Mouse (Mus musculus) forebrain, postnatal 0 days (tissue): ENCODE measurements around the gene Vps13a. TPM values are rescaled to one million over a fixed set of nuclear protein-coding genes. Genes with fewer than 3 reads are reported as not detected.

Source experiments
- ATAC-seq: fragments of 200-750 bp; cut with Nextera tagmentation; 2 replicates; pipeline ENCODE4 v1.8.0; 2017; ENCODE audit warnings: mild to moderate bottlenecking, moderate library complexity
- DNase-seq: peaks from one replicate; pipeline ENCODE4 v3.0.0-alpha.2; 2015
- H3K27ac ChIP-seq: fragments of 300-500 bp; sonication (generic); 2 replicates; pipeline ENCODE4 v1.5.1; 2014; ENCODE audit warnings: low read depth, mild to moderate bottlenecking, antibody characterized with exemption, low read length, moderate library complexity, mixed read lengths
- H3K27me3 ChIP-seq: fragments of 300-500 bp; sonication (generic); 2 replicates; pipeline ENCODE4 v1.6.1; 2014; ENCODE audit warnings: mild to moderate bottlenecking, low read length, mixed read lengths; ENCODE audit not compliant: insufficient read depth
- H3K36me3 ChIP-seq: fragments of 300-500 bp; sonication (generic); 2 replicates; pipeline ENCODE4 v1.6.1; 2014; ENCODE audit warnings: mild to moderate bottlenecking, moderate library complexity; ENCODE audit not compliant: insufficient read depth
- H3K4me1 ChIP-seq: fragments of 300-500 bp; sonication (generic); 2 replicates; pipeline ENCODE4 v1.6.1; 2014; ENCODE audit warnings: antibody characterized with exemption; ENCODE audit not compliant: insufficient read depth
- H3K4me2 ChIP-seq: fragments of 300-500 bp; sonication (generic); 2 replicates; pipeline ENCODE4 v1.6.1; 2014; ENCODE audit warnings: low read depth, mild to moderate bottlenecking, moderate library complexity
- H3K4me3 ChIP-seq: fragments of 300-500 bp; sonication (generic); 2 replicates; pipeline ENCODE4 v1.5.1; 2014; ENCODE audit warnings: low read depth, low read length, mixed read lengths
- H3K9ac ChIP-seq: fragments of 300-500 bp; sonication (generic); 2 replicates; pipeline ENCODE4 v1.6.1; 2014; ENCODE audit warnings: mild to moderate bottlenecking
- H3K9me3 ChIP-seq: fragments of 300-500 bp; sonication (generic); 2 replicates; pipeline ENCODE4 v1.6.1; 2016; ENCODE audit warnings: low read length
- CTCF ChIP-seq: sonication (generic); IDR thresholded peaks from 2 replicates; pipeline ENCODE4 v1.5.1; 2016; ENCODE audit warnings: antibody characterized with exemption, control low read depth, low read depth
- WGBS: fragments of 180-500 bp; shearing (Covaris S2); extraction: QIAGEN DNeasy Blood & Tissue Kit; methylation state at CpG from one replicate; pipeline ENCODE4 v1.1.7; 2014; 5-methylcytosine and 5-hydroxymethylcytosine counted together
- polyA plus RNA-seq: library from polyadenylated mRNA; unstranded; fragments of >200 nt; fragmentation: Nextera tagmentation; extraction: Ambion mirVana; gene quantifications from 2 replicates; pipeline ENCODE4 v1.2.1, GENCODE M21; 2015
- total RNA-seq: library from RNA; depleted of rRNA; stranded (reverse); fragments of >200 nt; gene quantifications from 2 replicates; pipeline ENCODE4 v1.2.3, GENCODE M21; 2014; rRNA removed

Gene Vps13a
- total RNA-seq (19.2 and 23.5 TPM in 2 replicates), polyA plus RNA-seq (3.2 and 5.4 TPM in 2 replicates)

DNA sequence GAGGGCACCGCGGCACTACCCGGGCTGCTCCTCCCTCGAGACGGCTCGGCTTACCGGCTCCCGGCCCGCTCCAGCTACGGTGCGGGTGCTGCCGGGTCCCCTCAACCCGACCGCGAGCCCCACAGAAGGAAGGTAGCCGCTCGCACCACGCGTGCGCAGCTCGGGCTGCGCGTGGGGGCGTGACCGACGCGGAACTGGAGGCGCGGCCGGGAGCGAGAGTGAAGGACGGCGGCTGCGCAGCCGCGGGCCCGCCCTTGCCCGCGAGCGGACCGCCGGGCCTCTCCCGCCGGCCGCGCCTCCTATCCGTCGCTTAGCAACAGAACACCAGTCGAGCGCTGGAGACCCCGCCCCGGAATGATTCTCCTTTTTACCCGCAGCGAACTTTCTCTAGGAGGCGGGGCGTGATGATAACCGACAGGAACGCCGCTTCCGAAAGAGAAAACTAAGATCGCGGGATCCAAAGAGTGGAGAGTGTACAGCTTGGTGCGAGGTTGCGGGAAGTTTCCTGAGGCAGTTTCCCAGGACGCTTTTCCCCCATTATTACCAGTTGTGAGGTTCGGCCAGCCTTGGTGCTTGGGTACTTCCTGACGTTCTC is at the start of gene Vps13a:
Vps13a (minus strand) TSS at position 144 of the 595 bp plus-strand sequence.
- H3K9me3 ChIP-seq, result no peaks in the 10 kb centered on the region
- no peaks in the 10 kb centered on the region for H3K36me3 ChIP-seq
- no peak; the same call in 1 of the 2 replicates for TF ChIP-seq CTCF
- peak; percentile 99 for ATAC-seq
- peak within 1 kb of the TSS; percentile 75 for H3K4me3 ChIP-seq
- peak within 1 kb of the TSS; percentile 51 for H3K9ac ChIP-seq
- peak; percentile 92 for DNase-seq
- WGBS, result under 1% methylated on average over 67 of the region's 67 CpGs
- no peaks in the 10 kb centered on the region; the same call in 1 of the 2 replicates for H3K4me1 ChIP-seq
- peak within 1 kb of the TSS; percentile 90 for H3K4me2 ChIP-seq
- H3K27ac ChIP-seq, result no peak within 1 kb of the TSS
- 0 out of 2 replicates have a peak, but pooled peaks cover 3% of the 10 kb centered on the region for H3K27me3 ChIP-seq

DNA sequence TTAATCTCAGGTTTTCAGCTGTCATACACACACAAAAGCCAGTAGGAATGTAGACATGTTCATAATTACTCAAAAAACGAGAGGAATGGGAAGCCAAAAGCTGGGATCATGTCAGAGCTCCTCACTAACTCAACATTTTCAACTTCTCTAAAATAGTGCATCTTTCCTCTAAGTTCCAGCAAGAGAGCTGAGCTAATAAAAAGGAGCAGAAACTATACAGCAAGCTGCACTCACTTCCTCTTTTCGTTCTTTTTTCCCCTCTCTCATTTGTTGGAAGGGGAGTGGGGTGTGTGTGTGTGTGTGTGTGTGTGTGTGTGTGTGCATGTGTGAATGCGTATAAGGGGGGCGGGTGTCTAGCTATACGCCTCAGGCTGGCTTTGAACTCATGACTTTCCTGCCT is 46.9 kb upstream of the Vps13a start:
- no peaks in the 10 kb centered on the region for H3K36me3 ChIP-seq
- ATAC-seq (no peak), DNase-seq (no peak)
- WGBS, result 79% methylated on average over 5 of the region's 5 CpGs
- no peak for TF ChIP-seq CTCF
- H3K4me2 ChIP-seq, result no peak overlapping the region
- no peaks in the 10 kb centered on the region for H3K9me3 ChIP-seq
- no peaks in the 10 kb centered on the region for H3K27me3 ChIP-seq
- no peak overlapping the region for H3K27ac ChIP-seq
- no peak overlapping the region for H3K9ac ChIP-seq
- no peaks in the 10 kb centered on the region for H3K4me1 ChIP-seq
- H3K4me3 ChIP-seq, result no peak overlapping the region

DNA sequence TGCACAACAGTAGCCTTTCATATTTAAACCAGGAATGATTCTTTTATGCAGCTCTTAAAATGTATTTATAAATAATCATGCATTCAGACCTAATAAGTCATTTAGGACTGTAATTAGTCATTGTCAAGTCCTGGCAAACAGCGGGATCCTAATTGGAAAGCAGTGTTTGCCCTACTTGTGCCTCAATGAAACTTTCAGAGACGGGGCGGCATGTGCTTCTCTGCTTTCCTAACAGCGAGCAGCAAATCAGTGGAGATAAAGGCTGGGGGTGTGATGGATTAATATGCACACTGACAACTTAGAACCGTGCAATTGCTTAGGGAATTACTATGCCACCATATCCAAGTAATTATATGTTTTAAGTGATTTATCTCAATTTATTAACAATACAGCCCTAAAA is 44.5 kb upstream of the Vps13a start:
- Histone ChIP-seq H3K4me2 (no peak overlapping the region), H3K36me3 (no peaks in the 10 kb centered on the region), H3K4me3 (no peak overlapping the region), H3K27ac (no peak overlapping the region), H3K9ac (no peak overlapping the region), H3K27me3 (no peaks in the 10 kb centered on the region), H3K9me3 (no peaks in the 10 kb centered on the region), H3K4me1 (no peaks in the 10 kb centered on the region)
- no peak for TF ChIP-seq CTCF
- ATAC-seq (no peak; the same call in 1 of the 2 replicates), DNase-seq (peak; percentile 2)
- 13% methylated on average over 5 of the region's 5 CpGs for WGBS

GRCm38 (mm10) chr19:16814848-16815247 is 34.1 kb upstream of the Vps13a start:
- 63% methylated on average over 5 of the region's 5 CpGs for WGBS
- Histone ChIP-seq H3K36me3 (no peaks in the 10 kb centered on the region), H3K9ac (no peak overlapping the region), H3K9me3 (no peaks in the 10 kb centered on the region), H3K27ac (no peak overlapping the region), H3K4me3 (no peak overlapping the region), H3K4me2 (no peak overlapping the region), H3K4me1 (no peaks in the 10 kb centered on the region), H3K27me3 (no peaks in the 10 kb centered on the region)
- ATAC-seq, result no peak
- no peak for TF ChIP-seq CTCF
- DNase-seq, result no peak

DNA sequence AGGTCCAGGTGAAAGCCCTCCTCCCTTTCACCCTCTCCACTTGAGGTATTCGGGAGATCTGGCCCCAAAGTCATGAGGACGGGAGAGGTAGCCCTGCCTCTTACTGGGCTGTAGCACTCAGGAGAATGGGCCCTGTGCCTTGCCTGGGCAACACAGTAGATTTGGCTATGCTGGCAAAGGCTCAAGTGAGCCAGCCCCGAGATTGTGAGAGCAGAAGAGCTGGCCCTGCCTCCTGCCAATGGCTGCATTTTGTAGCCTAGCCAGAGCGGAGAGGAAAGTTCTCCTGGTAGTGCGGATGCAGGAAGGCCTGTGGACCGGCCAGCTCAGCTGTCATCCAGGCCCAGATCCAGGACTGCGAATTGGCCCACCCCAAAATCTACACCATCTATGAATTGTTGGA is 32.6 kb upstream of the Vps13a start:
- H3K4me3 ChIP-seq, result no peak overlapping the region
- no peaks in the 10 kb centered on the region for H3K36me3 ChIP-seq
- no peaks in the 10 kb centered on the region for H3K4me1 ChIP-seq
- no peak for ATAC-seq
- H3K27ac ChIP-seq, result no peak overlapping the region
- no peak overlapping the region for H3K9ac ChIP-seq
- WGBS, result 79% methylated on average over 7 of the region's 7 CpGs
- no peaks in the 10 kb centered on the region for H3K27me3 ChIP-seq
- H3K9me3 ChIP-seq, result no peaks in the 10 kb centered on the region
- no peak for DNase-seq
- H3K4me2 ChIP-seq, result no peak overlapping the region
- no peak for TF ChIP-seq CTCF

- no peak for DNase-seq
- no peaks in the 10 kb centered on the region for H3K9me3 ChIP-seq
These were observed 31.4 kb upstream of the Vps13a start for GRCm38 (mm10) chr19:16812072-16812608.

DNA sequence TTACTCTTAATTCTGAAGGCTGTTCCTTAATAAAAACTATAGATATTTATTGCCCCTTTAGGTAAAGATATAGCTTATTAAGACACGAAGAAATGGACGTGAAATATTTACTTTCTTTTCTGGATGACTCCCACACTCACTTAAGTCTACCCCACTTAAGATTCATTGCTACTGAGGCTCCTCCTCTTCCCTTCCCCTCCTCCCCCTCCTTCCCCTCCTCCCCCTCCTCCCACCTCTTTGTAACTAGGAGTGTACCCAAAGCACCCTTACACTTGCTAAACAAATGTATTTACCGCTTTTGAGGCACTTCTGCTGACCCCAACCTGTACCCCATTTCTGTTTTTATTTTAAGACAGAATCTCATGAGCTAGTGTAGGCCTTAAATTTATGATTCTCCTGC is 24.4 kb upstream of the Vps13a start:
- H3K36me3 ChIP-seq, result no peaks in the 10 kb centered on the region
- WGBS, result 63% methylated on average over 3 of the region's 3 CpGs
- no peak for TF ChIP-seq CTCF
- H3K4me1 ChIP-seq, result no peaks in the 10 kb centered on the region
- H3K27ac ChIP-seq, result no peak overlapping the region
- no peaks in the 10 kb centered on the region for H3K9me3 ChIP-seq
- ATAC-seq (no peak), DNase-seq (no peak)
- no peaks in the 10 kb centered on the region for H3K27me3 ChIP-seq
- no peak overlapping the region for H3K9ac ChIP-seq
- no peak overlapping the region for H3K4me3 ChIP-seq
- H3K4me2 ChIP-seq, result no peak overlapping the region

More at GRCm38 (mm10) chr19:16812072-16812608, 31.4 kb upstream of the Vps13a start:
- no peaks in the 10 kb centered on the region for H3K4me1 ChIP-seq
- H3K27ac ChIP-seq, result no peak overlapping the region
- no peak for TF ChIP-seq CTCF
- ATAC-seq, result no peak
- no peaks in the 10 kb centered on the region for H3K36me3 ChIP-seq
- H3K4me2 ChIP-seq, result no peak overlapping the region
- 93% methylated on average over 8 of the region's 8 CpGs for WGBS
- H3K27me3 ChIP-seq, result no peaks in the 10 kb centered on the region
- H3K4me3 ChIP-seq, result no peak overlapping the region
- no peak overlapping the region for H3K9ac ChIP-seq
